Mouse (Mus musculus) G1E (cell line): ENCODE measurements around the gene Pbld1.

Source experiments
- CTCF ChIP-seq: IDR thresholded peaks from 2 replicates; pipeline ENCODE4 v1.5.1; 2012; ENCODE audit warnings: low read depth, low read length, inconsistent platforms, mixed read lengths
- GATA1 ChIP-seq: IDR thresholded peaks from 2 replicates; pipeline ENCODE4 v1.6.1; 2012; ENCODE audit warnings: borderline replicate concordance, low read length, inconsistent platforms, mixed read lengths
- GATA2 ChIP-seq: IDR thresholded peaks from 2 replicates; pipeline ENCODE4 v1.6.1; 2012; ENCODE audit warnings: low read depth, low read length, inconsistent platforms, borderline replicate concordance
- POLR2AphosphoS5 ChIP-seq: IDR thresholded peaks from 2 replicates; pipeline ENCODE4 v1.6.1; 2012; ENCODE audit warnings: low read depth, low read length, inconsistent platforms; ENCODE audit not compliant: insufficient replicate concordance
- TAL1 ChIP-seq: conservative IDR thresholded peaks from 2 replicates; pipeline ENCODE4 v1.6.1; 2012; ENCODE audit warnings: low read depth, low read length, inconsistent platforms, mixed read lengths

- TF ChIP-seq POLR2AphosphoS5 (no peak), CTCF (no peak), TAL1 (no peak), GATA2 (no peak), GATA1 (no peak)
Observed at GRCm38 (mm10) chr10:63123141-63123540, 63.2 kb downstream of the Pbld1 start.
